Mouse (Mus musculus) midbrain, embryonic 13.5 days (tissue): Measurements from ENCODE around the gene Tbc1d2. TPM values are rescaled to one million over a fixed set of nuclear protein-coding genes. Genes with fewer than 3 reads are reported as not detected.
A peak's percentile ranks its signal among the peaks of the same experiment; 100 is the strongest.

ENCODE experiments used
- ATAC-seq: fragments of 200-750 bp; cut with Nextera tagmentation; 2 replicates; pipeline ENCODE4 v1.8.0; 2017; ENCODE audit warnings: mild to moderate bottlenecking, moderate TSS enrichment, moderate library complexity
- H3K27ac ChIP-seq: fragments of 300-500 bp; sonication (generic); 2 replicates; pipeline ENCODE4 v1.5.1; 2015; ENCODE audit warnings: inconsistent platforms, mild to moderate bottlenecking, moderate library complexity
- H3K27me3 ChIP-seq: fragments of 300-500 bp; sonication (generic); 2 replicates; pipeline ENCODE4 v1.6.1; 2015; ENCODE audit warnings: mild to moderate bottlenecking, inconsistent platforms
- H3K36me3 ChIP-seq: fragments of 300-500 bp; sonication (generic); 2 replicates; pipeline ENCODE4 v1.6.1; 2015; ENCODE audit warnings: mild to moderate bottlenecking, inconsistent platforms
- H3K4me1 ChIP-seq: fragments of 300-500 bp; sonication (generic); replicated peaks from 2 replicates; pipeline ENCODE4 v1.6.1; 2015; ENCODE audit warnings: inconsistent platforms
- H3K4me2 ChIP-seq: fragments of 300-500 bp; sonication (generic); replicated peaks from 2 replicates; pipeline ENCODE4 v1.6.1; 2015; ENCODE audit warnings: moderate library complexity, mild to moderate bottlenecking, inconsistent platforms
- H3K4me3 ChIP-seq: fragments of 300-500 bp; sonication (generic); replicated peaks from 2 replicates; pipeline ENCODE4 v1.5.1; 2015; ENCODE audit warnings: mild to moderate bottlenecking, inconsistent platforms
- H3K9ac ChIP-seq: fragments of 300-500 bp; sonication (generic); replicated peaks from 2 replicates; pipeline ENCODE4 v1.6.1; 2015; ENCODE audit warnings: mild to moderate bottlenecking, inconsistent platforms
- H3K9me3 ChIP-seq: fragments of 300-500 bp; sonication (generic); 2 replicates; pipeline ENCODE4 v1.6.1; 2016; ENCODE audit warnings: mild to moderate bottlenecking, inconsistent platforms
- WGBS: fragments of 180-500 bp; shearing (Covaris S2); methylation state at CpG from one replicate; pipeline ENCODE4 v1.1.7; 2015; 5-methylcytosine and 5-hydroxymethylcytosine counted together
- polyA plus RNA-seq: library from polyadenylated mRNA; unstranded; fragments of >200 nt; fragmentation: Nextera tagmentation; extraction: Ambion mirVana; gene quantifications from 2 replicates; pipeline ENCODE4 v1.2.1, GENCODE M21; 2015

The Tbc1d2 gene
- polyA plus RNA-seq: 0.54 and 0.55 TPM in 2 replicates

DNA sequence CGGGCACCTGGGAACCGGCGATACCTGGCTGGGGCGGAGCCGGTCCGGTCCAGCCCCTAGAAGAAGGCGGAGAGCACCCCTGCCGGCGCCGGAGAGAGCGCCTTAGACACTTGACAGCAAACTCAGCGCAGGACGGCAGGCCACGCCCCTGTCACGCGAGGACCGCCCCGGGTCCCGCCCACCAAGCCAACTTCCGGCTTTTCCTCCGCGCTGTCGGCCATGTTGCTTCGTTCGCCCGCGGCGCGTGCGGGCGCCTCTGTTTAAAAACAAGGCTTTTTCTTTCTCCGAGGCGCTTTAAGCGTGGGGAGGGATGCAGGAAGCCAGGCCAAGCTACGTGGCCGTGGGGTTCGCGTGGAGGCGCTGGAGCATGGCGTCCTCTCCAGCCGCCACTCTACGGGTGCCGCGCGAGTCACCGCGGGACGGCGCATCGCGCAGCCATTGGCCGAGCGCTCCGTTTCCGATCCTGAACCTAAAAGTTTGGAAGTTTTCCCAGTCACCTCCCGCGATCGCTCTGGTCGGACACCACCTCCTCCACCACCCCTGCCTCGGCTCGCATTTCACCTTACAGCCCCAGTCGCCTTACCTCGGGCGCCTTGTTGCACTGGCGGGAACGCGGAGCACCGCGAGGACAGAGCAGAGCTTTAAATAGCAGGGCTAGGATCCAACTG, at the start of gene Tbc1d2:
Gene Tbc1d2, minus strand, starts transcription at position 124 of the 668 bp plus-strand sequence.
- peak within 1 kb of the TSS; percentile 68 for H3K27ac ChIP-seq
- peak; percentile 97 for ATAC-seq

DNA sequence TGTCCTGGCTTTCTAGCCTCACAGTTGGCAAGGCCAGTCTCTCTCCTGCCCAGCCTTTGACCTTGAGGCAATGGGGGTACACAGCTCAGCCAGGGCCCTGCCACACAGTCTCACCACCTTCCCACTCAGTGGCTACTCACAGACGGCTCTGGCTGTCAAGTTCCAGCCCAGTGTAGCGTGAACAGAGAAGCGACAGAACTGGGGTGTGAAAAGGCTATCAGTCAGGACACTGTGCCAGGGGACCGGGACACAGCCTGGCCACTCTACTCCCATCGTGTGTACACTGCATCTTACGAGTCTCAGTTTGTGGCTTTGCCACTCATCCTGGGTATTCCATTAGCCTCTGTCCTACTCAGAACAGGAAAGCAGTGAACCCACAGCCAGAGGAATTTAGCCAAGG, 46.5 kb upstream of the Tbc1d2 start:
- H3K9ac ChIP-seq: no peak overlapping the region
- H3K36me3 ChIP-seq: no peaks in the 10 kb centered on the region
- no peak overlapping the region for H3K27ac ChIP-seq
- no peak overlapping the region for H3K4me2 ChIP-seq
- no peak overlapping the region for H3K4me3 ChIP-seq
- H3K27me3 ChIP-seq: no peaks in the 10 kb centered on the region; the same call in 1 of the 2 replicates
- ATAC-seq: no peak
- 0 out of 2 replicates have a peak, but pooled peaks cover 4% of the 10 kb centered on the region for H3K4me1 ChIP-seq
- 63% methylated on average over 6 of the region's 6 CpGs for WGBS
- H3K9me3 ChIP-seq: no peaks in the 10 kb centered on the region

More for the DNA sequence above, at the start of gene Tbc1d2:
- no peaks in the 10 kb centered on the region for H3K9me3 ChIP-seq
- peak within 1 kb of the TSS; percentile 66 for H3K9ac ChIP-seq
- no peaks in the 10 kb centered on the region for H3K36me3 ChIP-seq
- H3K4me2 ChIP-seq: peak within 1 kb of the TSS; percentile 95
- peak within 1 kb of the TSS; percentile 75 for H3K4me3 ChIP-seq
- peaks cover 13% of the 10 kb centered on the region for H3K4me1 ChIP-seq
- under 1% methylated on average over 68 of the region's 69 CpGs for WGBS
- H3K27me3 ChIP-seq: peaks cover 48% of the 10 kb centered on the region

DNA sequence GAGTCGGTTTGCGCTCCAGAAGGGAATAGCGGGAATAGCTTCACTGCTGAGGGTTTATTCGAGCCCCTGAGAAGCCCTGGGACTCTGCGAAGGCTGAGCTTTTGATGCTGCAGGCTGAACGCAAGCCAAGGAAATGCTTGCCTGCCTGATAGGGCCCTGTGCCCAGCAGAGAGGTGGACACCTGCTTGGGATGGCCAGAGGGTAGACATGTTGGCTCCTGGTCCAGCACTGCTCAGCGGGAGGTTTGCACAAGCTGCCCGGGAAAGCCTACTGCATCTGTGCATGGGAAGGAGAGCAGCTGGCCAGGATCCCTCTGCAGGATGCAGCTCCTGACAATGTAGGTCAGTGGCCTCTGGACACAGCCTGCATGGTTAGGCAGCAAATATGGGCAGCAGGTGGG, 40.6 kb upstream of the Tbc1d2 start:
- Histone ChIP-seq H3K9ac (no peak overlapping the region), H3K27ac (no peak overlapping the region), H3K4me3 (no peak overlapping the region), H3K9me3 (no peaks in the 10 kb centered on the region), H3K36me3 (no peaks in the 10 kb centered on the region), H3K27me3 (no peaks in the 10 kb centered on the region), H3K4me2 (no peak overlapping the region), H3K4me1 (no peaks in the 10 kb centered on the region)
- WGBS: 84% methylated on average over 8 of the region's 8 CpGs
- ATAC-seq: no peak

DNA sequence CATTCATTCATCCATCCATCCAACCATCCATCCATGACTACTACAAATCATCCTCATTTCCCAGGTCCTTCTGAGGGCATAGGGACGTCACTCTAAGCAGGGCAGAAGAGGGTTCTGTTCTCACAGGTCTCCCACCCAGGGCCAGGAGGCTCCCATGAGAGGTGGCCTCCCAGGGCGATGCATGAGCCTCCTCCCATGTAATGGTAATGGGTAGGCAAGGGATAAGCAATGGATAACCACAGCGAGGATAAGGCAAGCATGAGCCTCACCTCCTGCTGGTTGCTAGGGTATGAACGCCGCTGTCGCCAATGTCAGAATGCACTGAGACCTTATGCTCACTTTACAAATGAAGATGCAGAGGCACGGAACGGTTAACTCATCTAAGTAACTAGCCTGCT, 40.0 kb upstream of the Tbc1d2 start:
- Histone ChIP-seq H3K9me3 (no peaks in the 10 kb centered on the region), H3K9ac (no peak overlapping the region), H3K36me3 (no peaks in the 10 kb centered on the region), H3K27me3 (no peaks in the 10 kb centered on the region), H3K4me2 (no peak overlapping the region), H3K27ac (no peak overlapping the region), H3K4me1 (no peaks in the 10 kb centered on the region), H3K4me3 (no peak overlapping the region)
- WGBS: 86% methylated on average over 8 of the region's 8 CpGs
- no peak for ATAC-seq

DNA sequence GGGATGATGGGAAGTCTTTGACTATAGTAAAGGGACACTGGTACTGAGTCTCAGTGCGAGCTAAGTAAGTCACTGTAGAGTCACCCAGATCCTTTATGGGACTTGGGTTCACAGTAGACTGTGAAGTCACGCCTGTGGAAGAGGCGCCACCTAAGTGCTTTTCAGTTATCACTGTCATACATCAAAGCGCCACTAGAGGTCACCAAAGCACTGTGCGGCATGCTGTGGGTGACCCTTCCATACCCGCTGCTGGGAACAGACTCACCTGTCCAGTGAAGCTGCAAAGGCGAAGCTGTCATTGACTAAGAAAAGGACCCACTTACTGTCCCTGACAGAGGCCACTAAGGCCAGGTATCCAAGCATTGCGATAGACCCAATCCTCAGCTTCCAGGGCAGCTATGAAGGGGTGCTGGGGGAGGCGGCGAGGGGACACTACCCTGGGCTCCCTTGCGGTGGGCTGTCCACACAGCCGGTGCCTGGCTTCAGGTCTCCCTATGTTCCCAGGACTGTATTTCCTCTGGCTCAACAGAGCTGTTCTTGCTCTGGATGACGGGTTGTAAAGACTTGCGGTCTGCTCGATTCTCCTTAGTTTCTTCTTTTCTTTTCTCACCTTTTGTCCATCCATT, 39.5 kb upstream of the Tbc1d2 start:
- Histone ChIP-seq H3K4me3 (no peak overlapping the region), H3K27ac (no peak overlapping the region), H3K4me2 (no peak overlapping the region), H3K36me3 (no peaks in the 10 kb centered on the region), H3K27me3 (no peaks in the 10 kb centered on the region), H3K4me1 (no peaks in the 10 kb centered on the region), H3K9ac (no peak overlapping the region), H3K9me3 (no peaks in the 10 kb centered on the region)
- WGBS: 47% methylated on average over 15 of the region's 15 CpGs
- peak; percentile 85 for ATAC-seq

DNA sequence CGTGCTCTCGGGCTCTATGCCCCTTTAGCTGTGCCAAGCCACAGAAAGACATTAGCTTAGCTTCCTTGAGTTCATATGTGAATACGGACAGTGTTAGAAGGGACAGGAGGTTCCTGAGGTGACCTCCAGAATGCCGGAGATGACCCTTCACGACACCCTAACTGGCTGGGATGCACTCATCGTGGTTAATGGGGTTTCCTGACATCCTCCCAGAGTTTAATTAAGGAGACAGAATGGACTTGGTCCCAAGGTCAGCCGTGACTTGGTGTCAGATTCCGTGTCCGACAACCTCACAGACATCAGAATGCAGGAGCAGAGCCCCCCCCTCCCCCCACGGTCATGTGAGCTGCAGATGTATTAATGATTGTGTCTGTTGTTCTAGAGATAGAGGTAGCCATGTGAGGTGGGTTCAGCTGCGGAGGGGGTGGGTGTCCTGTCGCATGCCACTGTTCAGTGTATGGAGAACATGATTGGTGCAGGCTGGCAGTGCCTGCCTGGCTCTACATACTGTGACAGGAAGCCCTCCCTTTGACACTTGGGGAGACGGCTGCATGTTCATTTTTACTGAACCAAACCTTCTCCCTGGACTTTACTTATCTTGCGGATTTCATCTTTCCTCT, 38.3 kb upstream of the Tbc1d2 start:
- H3K4me2 ChIP-seq: no peak overlapping the region
- H3K36me3 ChIP-seq: no peaks in the 10 kb centered on the region
- no peak overlapping the region for H3K9ac ChIP-seq
- no peaks in the 10 kb centered on the region for H3K9me3 ChIP-seq
- H3K4me3 ChIP-seq: no peak overlapping the region
- WGBS: 84% methylated on average over 14 of the region's 14 CpGs
- no peak for ATAC-seq
- H3K4me1 ChIP-seq: 0 out of 2 replicates have a peak, but pooled peaks cover 4% of the 10 kb centered on the region
- no peak overlapping the region for H3K27ac ChIP-seq
- no peaks in the 10 kb centered on the region for H3K27me3 ChIP-seq

DNA sequence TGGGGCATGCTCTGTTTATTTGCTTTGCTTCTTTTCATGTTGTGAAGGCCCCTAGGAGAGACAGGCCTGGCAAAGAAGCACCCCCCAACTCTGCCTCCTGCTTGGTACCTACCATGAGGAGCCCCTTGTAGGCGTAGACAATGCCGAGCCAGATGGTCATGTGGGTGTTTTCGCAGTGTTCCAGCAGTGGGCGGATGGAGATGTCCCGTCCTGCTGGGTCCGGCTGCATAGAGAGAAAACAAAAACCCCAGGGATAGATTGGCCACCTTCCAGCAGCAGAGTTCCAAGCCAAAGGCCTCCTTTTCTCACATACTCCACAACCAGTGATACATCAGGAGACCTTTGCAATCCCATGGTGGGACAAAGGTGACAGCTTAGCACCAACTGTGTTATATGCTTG, 34.2 kb upstream of the Tbc1d2 start:
- WGBS: 59% methylated on average over 6 of the region's 6 CpGs
- no peak for ATAC-seq
- no peaks in the 10 kb centered on the region for H3K27me3 ChIP-seq
- no peaks in the 10 kb centered on the region for H3K36me3 ChIP-seq
- H3K4me1 ChIP-seq: 0 out of 2 replicates have a peak, but pooled peaks cover 4% of the 10 kb centered on the region
- no peak overlapping the region for H3K27ac ChIP-seq
- no peak overlapping the region for H3K4me2 ChIP-seq
- H3K9ac ChIP-seq: no peak overlapping the region
- H3K9me3 ChIP-seq: no peaks in the 10 kb centered on the region
- H3K4me3 ChIP-seq: no peak overlapping the region

DNA sequence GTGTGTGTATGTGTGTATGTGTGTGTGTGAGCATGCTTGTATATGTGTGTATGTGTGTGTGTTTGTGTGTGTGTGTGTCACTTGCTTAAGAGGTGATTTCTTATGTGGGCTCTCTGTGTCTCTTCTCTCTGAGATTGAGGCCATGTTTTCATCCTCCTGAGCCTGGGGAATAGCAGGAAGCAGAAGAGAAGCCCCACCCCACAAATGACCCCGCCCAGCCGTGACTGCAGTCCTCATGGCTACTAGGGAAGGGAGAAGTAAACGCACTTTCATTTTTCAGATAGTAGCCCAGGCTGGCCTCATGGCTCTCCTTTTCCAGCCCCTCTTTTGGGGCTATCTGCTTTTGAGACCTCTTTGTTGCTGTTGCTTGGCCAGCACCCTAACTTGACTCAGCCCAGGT, 26.6 kb upstream of the Tbc1d2 start:
- H3K36me3 ChIP-seq: peaks cover 16% of the 10 kb centered on the region
- H3K27ac ChIP-seq: no peak overlapping the region
- no peaks in the 10 kb centered on the region for H3K27me3 ChIP-seq
- 56% methylated on average over 3 of the region's 3 CpGs for WGBS
- no peaks in the 10 kb centered on the region for H3K9me3 ChIP-seq
- no peak for ATAC-seq
- no peak overlapping the region for H3K4me2 ChIP-seq
- no peak overlapping the region for H3K9ac ChIP-seq
- H3K4me1 ChIP-seq: no peaks in the 10 kb centered on the region
- no peak overlapping the region for H3K4me3 ChIP-seq

DNA sequence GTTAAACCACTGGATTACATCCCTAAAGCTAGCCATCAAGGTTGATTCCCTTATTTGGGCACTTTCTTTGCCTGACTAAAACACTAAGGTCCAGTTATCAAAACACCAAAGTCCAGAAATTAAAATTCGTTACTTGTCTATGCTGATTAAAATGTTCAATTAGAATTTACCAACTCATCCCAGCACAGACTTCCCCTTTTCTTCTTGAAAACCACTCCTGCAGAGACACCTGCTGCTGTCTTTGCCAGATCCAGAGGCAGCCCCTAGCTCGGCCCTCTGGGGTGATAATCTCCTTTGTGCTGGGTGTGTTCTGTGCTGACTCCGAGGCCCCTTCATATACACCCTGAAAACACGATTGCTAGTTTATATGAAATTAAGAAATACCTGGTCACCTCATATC, 26.0 kb upstream of the Tbc1d2 start:
- H3K27ac ChIP-seq: no peak overlapping the region
- no peak overlapping the region for H3K9ac ChIP-seq
- H3K27me3 ChIP-seq: no peaks in the 10 kb centered on the region
- 28% methylated on average over 4 of the region's 4 CpGs for WGBS
- no peaks in the 10 kb centered on the region for H3K4me1 ChIP-seq
- H3K4me2 ChIP-seq: no peak overlapping the region
- H3K4me3 ChIP-seq: no peak overlapping the region
- H3K36me3 ChIP-seq: peaks cover 16% of the 10 kb centered on the region
- no peak for ATAC-seq
- H3K9me3 ChIP-seq: no peaks in the 10 kb centered on the region

DNA sequence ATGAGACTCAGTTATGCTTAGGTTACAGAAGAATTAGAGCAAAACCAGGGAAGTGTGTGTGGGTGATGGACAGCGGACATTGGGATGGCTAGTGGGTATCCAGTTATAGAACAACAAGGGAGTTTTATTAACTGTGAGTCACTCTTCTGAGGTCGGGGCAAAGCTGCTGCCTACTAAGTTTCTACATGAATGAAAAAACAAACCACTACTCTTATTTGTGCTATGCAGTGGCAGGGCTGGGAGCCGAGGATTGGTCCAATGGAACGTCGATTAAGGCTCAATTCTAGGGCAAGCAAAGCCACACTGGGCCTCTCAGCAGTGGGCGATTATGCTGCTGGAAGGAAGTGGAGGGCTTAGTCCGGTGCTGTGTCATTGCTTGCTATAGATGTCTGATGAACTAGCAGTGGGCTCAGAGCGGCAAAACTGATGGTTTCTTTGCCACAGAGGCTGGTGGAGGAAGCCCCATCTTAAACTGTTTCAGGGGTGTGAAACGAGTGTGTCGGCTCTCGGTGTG, 25.3 kb upstream of the Tbc1d2 start:
- H3K4me3 ChIP-seq: no peak overlapping the region
- H3K9me3 ChIP-seq: no peaks in the 10 kb centered on the region
- no peak for ATAC-seq
- WGBS: 66% methylated on average over 11 of the region's 11 CpGs
- H3K27ac ChIP-seq: no peak overlapping the region
- no peaks in the 10 kb centered on the region for H3K4me1 ChIP-seq
- no peak overlapping the region for H3K9ac ChIP-seq
- peaks cover 16% of the 10 kb centered on the region for H3K36me3 ChIP-seq
- no peaks in the 10 kb centered on the region for H3K27me3 ChIP-seq
- no peak overlapping the region for H3K4me2 ChIP-seq

DNA sequence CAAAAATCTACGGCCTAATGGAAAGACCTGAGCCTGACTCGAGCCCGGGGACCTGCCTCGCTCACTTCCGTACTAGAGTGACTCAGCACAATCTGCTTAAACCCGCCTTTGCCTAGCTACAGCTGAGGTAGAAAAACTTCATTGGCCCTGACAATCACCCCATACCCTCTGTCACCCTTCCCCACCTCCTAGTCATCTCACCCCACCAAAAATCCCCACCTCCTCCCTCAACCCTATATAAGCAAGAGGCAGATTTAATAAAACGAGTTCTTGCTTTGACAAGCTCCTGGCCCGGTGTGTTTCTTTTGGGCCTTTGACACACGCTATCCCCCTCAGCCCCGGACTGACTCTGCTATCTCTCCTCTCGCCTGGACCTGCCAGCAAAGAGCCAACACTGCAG, 18.6 kb upstream of the Tbc1d2 start:
- Histone ChIP-seq H3K36me3 (peaks cover 5% of the 10 kb centered on the region), H3K27me3 (no peaks in the 10 kb centered on the region), H3K27ac (0 out of 2 replicates have a peak overlapping the region, but pooled peaks have one; percentile 9), H3K9ac (no peak overlapping the region), H3K9me3 (no peaks in the 10 kb centered on the region), H3K4me3 (no peak overlapping the region), H3K4me1 (peaks cover 18% of the 10 kb centered on the region), H3K4me2 (no peak overlapping the region)
- WGBS: 64% methylated on average over 11 of the region's 11 CpGs
- no peak for ATAC-seq

DNA sequence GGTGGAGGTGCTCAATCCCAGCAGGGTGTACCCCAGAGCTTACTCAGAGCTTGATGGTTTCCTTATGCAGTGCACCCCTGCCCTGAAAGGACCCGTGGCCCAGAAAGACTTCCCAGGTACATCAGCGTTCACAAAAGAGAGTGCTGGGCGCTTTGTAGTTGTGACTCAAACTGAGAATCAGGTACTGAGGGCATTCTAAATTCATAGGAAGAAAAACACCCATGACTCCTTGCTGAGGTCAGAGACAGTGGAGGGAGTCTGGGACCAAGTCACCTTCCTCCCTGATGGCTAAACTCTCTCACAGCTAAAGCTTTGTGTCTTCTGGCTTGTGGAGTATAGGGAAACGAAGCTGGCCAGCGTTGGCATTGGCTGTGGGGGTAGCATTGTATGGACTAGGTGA, 16.4 kb upstream of the Tbc1d2 start:
- H3K4me2 ChIP-seq: no peak overlapping the region
- H3K9me3 ChIP-seq: no peaks in the 10 kb centered on the region
- H3K27ac ChIP-seq: no peak overlapping the region
- peaks cover 18% of the 10 kb centered on the region for H3K4me1 ChIP-seq
- no peak overlapping the region for H3K4me3 ChIP-seq
- ATAC-seq: no peak
- peaks cover 5% of the 10 kb centered on the region; the same call in 1 of the 2 replicates for H3K27me3 ChIP-seq
- H3K36me3 ChIP-seq: no peaks in the 10 kb centered on the region
- WGBS: 57% methylated on average over 5 of the region's 5 CpGs
- no peak overlapping the region for H3K9ac ChIP-seq
